Mouse (Mus musculus): ENCODE measurements around the gene Cdca7. TPM values are rescaled to one million over a fixed set of nuclear protein-coding genes. Genes with fewer than 3 reads are reported as not detected.

The Cdca7 gene
- polyA plus RNA-seq (2012): 1.0 and 1.2 TPM in 2 replicates

- Histone ChIP-seq H3K36me3 (ENCODE audit: control insufficient read depth) (peaks cover 34% of the 10 kb centered on the region), H3K4me1 (ENCODE audit: control insufficient read depth) (peaks cover 72% of the 10 kb centered on the region)
- TF ChIP-seq GATA1 (IDR thresholded peaks at IDR 0.05; ENCODE audit: low read length) (no peak), TAL1 (IDR thresholded peaks at IDR 0.05; ENCODE audit: low read length) (no peak)
These were observed at the start of gene Cdca7 for GRCm38 (mm10) chr2:72475797-72476485. Gene Cdca7, plus strand, starts transcription at chr2:72476159.

GRCm38 (mm10) chr2:72426776-72427175 lies 49.2 kb upstream of the Cdca7 start:
- Histone ChIP-seq H3K4me3 (replicated peaks) (no peak overlapping the region), H3K36me3 (ENCODE audit: control insufficient read depth) (peaks cover 6% of the 10 kb centered on the region; the same call in 1 of the 2 replicates), H3K4me1 (ENCODE audit: control insufficient read depth) (no peaks in the 10 kb centered on the region), H3K27me3 (ENCODE audit: control insufficient read depth) (no peaks in the 10 kb centered on the region), H3K9me3 (ENCODE audit: control insufficient read depth, low read length) (no peaks in the 10 kb centered on the region)
- TF ChIP-seq TAL1 (IDR thresholded peaks at IDR 0.05; ENCODE audit: low read length) (no peak), GATA1 (IDR thresholded peaks at IDR 0.05; ENCODE audit: low read length) (no peak)

More at GRCm38 (mm10) chr2:72475797-72476485, at the start of gene Cdca7:
- Histone ChIP-seq H3K4me3 (replicated peaks) (peak within 1 kb of the TSS; percentile 88), H3K9me3 (ENCODE audit: control insufficient read depth, low read length) (no peaks in the 10 kb centered on the region), H3K27me3 (ENCODE audit: control insufficient read depth) (no peaks in the 10 kb centered on the region)

- H3K9me3 ChIP-seq (ENCODE audit: control insufficient read depth, low read length): no peaks in the 10 kb centered on the region
- H3K27me3 ChIP-seq (ENCODE audit: control insufficient read depth): no peaks in the 10 kb centered on the region
- H3K36me3 ChIP-seq (ENCODE audit: control insufficient read depth): peaks cover 4% of the 10 kb centered on the region; the same call in 1 of the 2 replicates
- TF ChIP-seq TAL1 (IDR thresholded peaks at IDR 0.05; ENCODE audit: low read length) (no peak), GATA1 (IDR thresholded peaks at IDR 0.05; ENCODE audit: low read length) (no peak)
- no peak overlapping the region for H3K4me3 ChIP-seq (replicated peaks)
- H3K4me1 ChIP-seq (ENCODE audit: control insufficient read depth): no peaks in the 10 kb centered on the region
These were observed 48.7 kb upstream of the Cdca7 start for GRCm38 (mm10) chr2:72427288-72427687.

GRCm38 (mm10) chr2:72438941-72439533 lies 36.9 kb upstream of the Cdca7 start:
- Histone ChIP-seq H3K4me1 (ENCODE audit: control insufficient read depth) (no peaks in the 10 kb centered on the region), H3K4me3 (replicated peaks) (no peak overlapping the region), H3K36me3 (ENCODE audit: control insufficient read depth) (peaks cover 62% of the 10 kb centered on the region), H3K27me3 (ENCODE audit: control insufficient read depth) (no peaks in the 10 kb centered on the region), H3K9me3 (ENCODE audit: control insufficient read depth, low read length) (no peaks in the 10 kb centered on the region)
- TF ChIP-seq TAL1 (IDR thresholded peaks at IDR 0.05; ENCODE audit: low read length): no peak
- no peak for TF ChIP-seq GATA1 (IDR thresholded peaks at IDR 0.05; ENCODE audit: low read length)

GRCm38 (mm10) chr2:72441010-72441409 lies 34.9 kb upstream of the Cdca7 start:
- no peaks in the 10 kb centered on the region for H3K27me3 ChIP-seq (ENCODE audit: control insufficient read depth)
- H3K36me3 ChIP-seq (ENCODE audit: control insufficient read depth): peaks cover 48% of the 10 kb centered on the region
- H3K9me3 ChIP-seq (ENCODE audit: control insufficient read depth, low read length): no peaks in the 10 kb centered on the region
- no peak overlapping the region for H3K4me3 ChIP-seq (replicated peaks)
- TF ChIP-seq TAL1 (IDR thresholded peaks at IDR 0.05; ENCODE audit: low read length) (no peak), GATA1 (IDR thresholded peaks at IDR 0.05; ENCODE audit: low read length) (no peak)
- no peaks in the 10 kb centered on the region for H3K4me1 ChIP-seq (ENCODE audit: control insufficient read depth)

GRCm38 (mm10) chr2:72442825-72443224 lies 33.1 kb upstream of the Cdca7 start:
- H3K27me3 ChIP-seq (ENCODE audit: control insufficient read depth): no peaks in the 10 kb centered on the region
- no peak for TF ChIP-seq GATA1 (IDR thresholded peaks at IDR 0.05; ENCODE audit: low read length)
- no peak for TF ChIP-seq TAL1 (IDR thresholded peaks at IDR 0.05; ENCODE audit: low read length)
- H3K4me3 ChIP-seq (replicated peaks): no peak overlapping the region
- no peaks in the 10 kb centered on the region for H3K9me3 ChIP-seq (ENCODE audit: control insufficient read depth, low read length)
- H3K4me1 ChIP-seq (ENCODE audit: control insufficient read depth): no peaks in the 10 kb centered on the region
- peaks cover 39% of the 10 kb centered on the region for H3K36me3 ChIP-seq (ENCODE audit: control insufficient read depth)

- Histone ChIP-seq H3K36me3 (ENCODE audit: control insufficient read depth) (peaks cover 28% of the 10 kb centered on the region), H3K27me3 (ENCODE audit: control insufficient read depth) (no peaks in the 10 kb centered on the region), H3K9me3 (ENCODE audit: control insufficient read depth, low read length) (no peaks in the 10 kb centered on the region), H3K4me1 (ENCODE audit: control insufficient read depth) (no peaks in the 10 kb centered on the region), H3K4me3 (replicated peaks) (no peak overlapping the region)
- TF ChIP-seq TAL1 (IDR thresholded peaks at IDR 0.05; ENCODE audit: low read length) (no peak), GATA1 (IDR thresholded peaks at IDR 0.05; ENCODE audit: low read length) (no peak)
These were observed 32.0 kb upstream of the Cdca7 start for GRCm38 (mm10) chr2:72443960-72444359.

GRCm38 (mm10) chr2:72446106-72446505 lies 29.9 kb upstream of the Cdca7 start:
- Histone ChIP-seq H3K27me3 (ENCODE audit: control insufficient read depth) (no peaks in the 10 kb centered on the region), H3K36me3 (ENCODE audit: control insufficient read depth) (peaks cover 14% of the 10 kb centered on the region), H3K4me1 (ENCODE audit: control insufficient read depth) (no peaks in the 10 kb centered on the region), H3K9me3 (ENCODE audit: control insufficient read depth, low read length) (no peaks in the 10 kb centered on the region), H3K4me3 (replicated peaks) (no peak overlapping the region)
- no peak for TF ChIP-seq GATA1 (IDR thresholded peaks at IDR 0.05; ENCODE audit: low read length)
- no peak for TF ChIP-seq TAL1 (IDR thresholded peaks at IDR 0.05; ENCODE audit: low read length)

- Histone ChIP-seq H3K4me3 (replicated peaks) (no peak overlapping the region), H3K4me1 (ENCODE audit: control insufficient read depth) (no peaks in the 10 kb centered on the region), H3K9me3 (ENCODE audit: control insufficient read depth, low read length) (no peaks in the 10 kb centered on the region), H3K27me3 (ENCODE audit: control insufficient read depth) (no peaks in the 10 kb centered on the region), H3K36me3 (ENCODE audit: control insufficient read depth) (peaks cover 9% of the 10 kb centered on the region)
- TF ChIP-seq GATA1 (IDR thresholded peaks at IDR 0.05; ENCODE audit: low read length): no peak
- TF ChIP-seq TAL1 (IDR thresholded peaks at IDR 0.05; ENCODE audit: low read length): no peak
These were observed 29.3 kb upstream of the Cdca7 start for GRCm38 (mm10) chr2:72446615-72447014.
